Mouse (Mus musculus) liver, postnatal 0 days (tissue): ENCODE data around the gene Mfsd9.

Experiments
- CTCF ChIP-seq: sonication (generic); IDR thresholded peaks from 2 replicates; pipeline ENCODE4 v1.5.1; 2016; ENCODE audit warnings: antibody characterized with exemption, low read depth
- EP300 ChIP-seq: IDR thresholded peaks from 2 replicates; pipeline ENCODE4 v1.6.1; 2016; ENCODE audit warnings: antibody characterized with exemption, low read depth, mild to moderate bottlenecking

- TF ChIP-seq CTCF (no peak), EP300 (no peak)
These were observed 64.4 kb downstream of the Mfsd9 start for GRCm38 (mm10) chr1:40726051-40726450.
